Comparison of ENCODE assay signal across 13 mouse cellular contexts in genomic region chr1:44218876-44219275, GRCm38 (mm10). TPM values are rescaled to one million over a fixed set of nuclear protein-coding genes. Genes with fewer than 3 reads are reported as not detected.
A peak's percentile ranks its signal among the peaks of the same experiment; 100 is the strongest.
DNase-seq lines count a peak whose midpoint lies in the region; ATAC-seq lines count a peak whose summit lies in the region.
"Had no signal": no experiment of that assay in that cellular context is flagged by ENCODE, and none has a peak within 500 bp of the region (broad histone marks: within the 10 kb centered on the region; RNA-seq: fewer than 3 reads in every experiment).

Gene Mettl21e, minus strand, starts transcription at chr1:44218961.

- no peaks in the 10 kb centered on the region for H3K9me3 ChIP-seq in kidney, embryonic 16.5 days (ENCODE audit: low read length)
- no peaks in the 10 kb centered on the region for H3K9me3 ChIP-seq in midbrain, embryonic 11.5 days (ENCODE audit: control insufficient read depth, low read length)

- 54% methylated on average over 1 of the region's 1 CpGs for WGBS in kidney, embryonic 16.5 days
- WGBS in midbrain, embryonic 11.5 days: 83% methylated on average over 1 of the region's 1 CpGs

- H3K27me3 ChIP-seq in kidney, embryonic 16.5 days (ENCODE audit: insufficient read depth, low read length): no peaks in the 10 kb centered on the region
- H3K27me3 ChIP-seq in midbrain, embryonic 11.5 days (ENCODE audit: control insufficient read depth, insufficient read depth, low read length): no peaks in the 10 kb centered on the region

- no peak within 1 kb of the TSS for H3K9ac ChIP-seq in kidney, embryonic 16.5 days (replicated peaks; ENCODE audit: low read length)
- no peak within 1 kb of the TSS for H3K9ac ChIP-seq in midbrain, embryonic 11.5 days (ENCODE audit: low read length)
- H3K9ac ChIP-seq: liver, postnatal 0 days had no signal

- H3K36me3 ChIP-seq in kidney, embryonic 16.5 days (ENCODE audit: insufficient read depth, low read length): no peaks in the 10 kb centered on the region
- no peaks in the 10 kb centered on the region for H3K36me3 ChIP-seq in midbrain, embryonic 11.5 days (ENCODE audit: control insufficient read depth, insufficient read depth, low read length)

- DNase-seq in kidney, adult 9 months: peak; percentile 14
- DNase-seq in gastrocnemius, postnatal 36 days: no peak
- peak; percentile 20 to 28 for DNase-seq in heart, postnatal 14 days
- DNase-seq in lung, postnatal 36 days: peak; percentile 77
- DNase-seq in thymus, postnatal 14 days: no peak
- DNase-seq in midbrain, embryonic 11.5 days (ENCODE audit: low spot score, missing footprints): no peak
- DNase-seq: cerebellum, postnatal 36 days; left cerebral cortex, postnatal 4 days; liver, postnatal 0 days had no signal

- no peak within 1 kb of the TSS for H3K27ac ChIP-seq in kidney, embryonic 16.5 days (ENCODE audit: low read length)
- no peak within 1 kb of the TSS for H3K27ac ChIP-seq in midbrain, embryonic 11.5 days (ENCODE audit: low read depth, low read length)

- no peaks in the 10 kb centered on the region for H3K4me1 ChIP-seq in kidney, embryonic 16.5 days (ENCODE audit: insufficient read depth, low read length)
- H3K4me1 ChIP-seq in midbrain, embryonic 11.5 days (ENCODE audit: control insufficient read depth, insufficient read depth, low read length): no peaks in the 10 kb centered on the region

- ATAC-seq in kidney, embryonic 16.5 days (ENCODE audit: low FRiP score, low TSS enrichment): no peak
- ATAC-seq in midbrain, embryonic 11.5 days (ENCODE audit: low FRiP score): no peak
- ATAC-seq: liver, postnatal 0 days had no signal

- intact Hi-C loops in gastrocnemius, postnatal 36 days (cut with DNase I): no loop called here
- intact Hi-C loops in heart, postnatal 14 days (cut with DNase I): no loop called here

- H3K4me3 ChIP-seq in kidney, embryonic 16.5 days (ENCODE audit: low read length): no peak within 1 kb of the TSS
- H3K4me3 ChIP-seq in midbrain, embryonic 11.5 days (ENCODE audit: low read depth, low read length): no peak within 1 kb of the TSS

- H3K4me2 ChIP-seq in kidney, embryonic 16.5 days (replicated peaks; ENCODE audit: low read depth, low read length): no peak within 1 kb of the TSS
- no peak within 1 kb of the TSS for H3K4me2 ChIP-seq in midbrain, embryonic 11.5 days

RNA-seq across cellular contexts. Expression of gene Mettl21e, which starts in this region (rescaled TPM):
- 0.05 and 0.07 TPM in 2 replicates for polyA plus RNA-seq in kidney, embryonic 16.5 days (2015; fragmentation: Nextera tagmentation; extraction: Ambion mirVana)
- 10 to 100 TPM; 15.7 to 19.9 TPM for total RNA-seq in gastrocnemius, postnatal 36 days (2021)
- total RNA-seq in heart, postnatal 14 days (2021): under 1 TPM; 0.10 to 0.24 TPM
- polyA plus RNA-seq in midbrain, embryonic 11.5 days (2014; fragmentation: Nextera tagmentation; extraction: Ambion mirVana): not detected in 2 replicates
- total RNA-seq: hematopoietic stem cell, adult 5-6 weeks; layer of hippocampus, adult 8-10 months; left cerebral cortex, postnatal 4 days; monocyte, adult 5-6 weeks had no signal
- polyA plus RNA-seq: liver, postnatal 0 days had no signal

Comparison
In these comparisons a context has a peak if more than half of its experiments do, and no peak if none do; other contexts are left out.
1. RNA of gene Mettl21e (total RNA-seq): 15.7 to 19.9 TPM in gastrocnemius, postnatal 36 days; 0.10 to 0.24 TPM in heart, postnatal 14 days; every median in the first group is over 10 times any median in the second.
2. Peak in DNase-seq in heart, postnatal 14 days; RNA of the gene not detected or under 1 TPM.
3. DNase-seq: peak in kidney, adult 9 months (single experiment) and lung, postnatal 36 days (single experiment); none in gastrocnemius, postnatal 36 days (0 of 2), thymus, postnatal 14 days (single experiment) and midbrain, embryonic 11.5 days (single experiment).